Mouse (Mus musculus): ENCODE measurements at regions not wholly inside any gene's neighbourhood (a gene's known extent, or its start where the extent isn't known, plus 50 kb on each side); places are given as distances from the start of the nearest gene placed in this dataset.
A peak's percentile ranks its signal among the peaks of the same experiment; 100 is the strongest.

GRCm38 (mm10) chr16:62681880-62682279 lies 104.7 kb downstream of the Nsun3 start:
- no peak for DNase-seq (ENCODE audit: low spot score in 2 of 2)

- DNase-seq (ENCODE audit: low spot score in 2 of 2) = no peak
Measured at GRCm38 (mm10) chr16:62676815-62677214, 109.8 kb downstream of the Nsun3 start.

- DNase-seq (ENCODE audit: low spot score in 2 of 2) = no peak
Measured at GRCm38 (mm10) chr16:62657383-62657782, 129.2 kb downstream of the Nsun3 start.

- DNase-seq (ENCODE audit: low spot score in 2 of 2) = no peak
Measured at GRCm38 (mm10) chr16:62654436-62654835, 132.2 kb downstream of the Nsun3 start.

- DNase-seq (ENCODE audit: low spot score in 2 of 2) = no peak
Measured at GRCm38 (mm10) chr16:62653817-62654216, 132.8 kb downstream of the Nsun3 start.

GRCm38 (mm10) chr16:62652769-62653465 lies 133.7 kb downstream of the Nsun3 start:
- no peak for DNase-seq (ENCODE audit: low spot score in 2 of 2)

- no peak for DNase-seq (ENCODE audit: low spot score in 2 of 2)
Measured at GRCm38 (mm10) chr16:62650856-62651255, 135.8 kb downstream of the Nsun3 start.

- no peak for DNase-seq (ENCODE audit: low spot score in 2 of 2)
Measured at GRCm38 (mm10) chr16:62648326-62648725, 138.3 kb downstream of the Nsun3 start.

GRCm38 (mm10) chr16:62646113-62646512 lies 140.5 kb downstream of the Nsun3 start:
- DNase-seq (ENCODE audit: low spot score in 2 of 2) = no peak

- DNase-seq (ENCODE audit: low spot score in 2 of 2) = no peak
Measured at GRCm38 (mm10) chr16:62642859-62643403, 143.7 kb downstream of the Nsun3 start.

- DNase-seq (ENCODE audit: low spot score in 2 of 2) = no peak
Measured at GRCm38 (mm10) chr16:62623938-62624337, 162.7 kb downstream of the Nsun3 start.

GRCm38 (mm10) chr16:62610873-62611272 lies 175.7 kb downstream of the Nsun3 start:
- DNase-seq (ENCODE audit: low spot score in 2 of 2) = no peak

GRCm38 (mm10) chr16:62608617-62609016 lies 178.0 kb downstream of the Nsun3 start:
- no peak for DNase-seq (ENCODE audit: low spot score in 2 of 2)

- no peak for DNase-seq (ENCODE audit: low spot score in 2 of 2)
Measured at GRCm38 (mm10) chr16:62605920-62606319, 180.7 kb downstream of the Nsun3 start.

GRCm38 (mm10) chr16:62562051-62562450 lies 224.6 kb downstream of the Nsun3 start:
- peak in 1 of 2 experiments; percentile 17 for DNase-seq (ENCODE audit: low spot score in 2 of 2)

GRCm38 (mm10) chr16:62543156-62543555 lies 243.5 kb downstream of the Nsun3 start:
- no peak for DNase-seq (ENCODE audit: low spot score in 2 of 2)

- DNase-seq (ENCODE audit: low spot score in 2 of 2) = no peak
Measured at GRCm38 (mm10) chr16:62537730-62538479, 248.7 kb downstream of the Nsun3 start.

GRCm38 (mm10) chr16:62509321-62509720 lies 277.3 kb downstream of the Nsun3 start:
- DNase-seq (ENCODE audit: low spot score in 2 of 2) = no peak

GRCm38 (mm10) chr16:62506725-62507482 lies 279.7 kb downstream of the Nsun3 start:
- peak in 1 of 2 experiments; percentile 16 for DNase-seq (ENCODE audit: low spot score in 2 of 2)

- no peak for DNase-seq (ENCODE audit: low spot score in 2 of 2)
Measured at GRCm38 (mm10) chr16:62500870-62501269, 285.7 kb downstream of the Nsun3 start.

GRCm38 (mm10) chr16:62500334-62500733 lies 286.3 kb downstream of the Nsun3 start:
- peak; percentile 9 to 18 for DNase-seq (ENCODE audit: low spot score in 2 of 2)

- no peak for DNase-seq (ENCODE audit: low spot score in 2 of 2)
Measured at GRCm38 (mm10) chr16:62498761-62499160, 287.9 kb downstream of the Nsun3 start.

All from frontal cortex, postnatal 10 days (tissue).